Mouse (Mus musculus) neutrophil, adult 59 days (primary cell): ENCODE data around the gene Fcamr. TPM values are rescaled to one million over a fixed set of nuclear protein-coding genes. Genes with fewer than 3 reads are reported as not detected.

ENCODE experiments used
- total RNA-seq, 2 experiments: library from RNA; stranded (reverse); gene quantifications; 1 replicate in 1 of 2; 2 replicates in 1 of 2; pipeline ENCODE4 v1.2.4; 2023

Fcamr gene
- total RNA-seq, result not detected

DNA sequence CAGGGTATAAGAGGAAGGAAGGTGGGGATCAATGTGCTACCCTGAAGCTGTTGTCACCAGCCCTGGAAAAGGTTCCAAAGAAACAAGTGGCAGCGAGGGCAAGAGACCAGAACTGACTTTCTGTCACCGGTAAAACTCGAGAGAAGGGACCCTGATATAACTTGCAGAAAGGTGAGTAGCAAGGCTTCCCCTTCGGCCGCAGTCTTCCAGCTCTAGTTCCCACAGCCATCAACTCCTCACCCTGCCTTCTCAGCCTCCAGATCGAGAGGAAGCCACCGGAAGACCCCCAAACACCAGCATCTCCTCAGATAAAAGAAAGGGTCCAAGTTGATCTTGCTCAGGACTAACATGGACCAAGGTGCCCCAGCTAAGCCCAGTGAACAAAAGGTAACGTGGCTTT is at the start of gene Fcamr:
Fcamr (plus strand) TSS at position 301 of the 400 bp plus-strand sequence.

DNA sequence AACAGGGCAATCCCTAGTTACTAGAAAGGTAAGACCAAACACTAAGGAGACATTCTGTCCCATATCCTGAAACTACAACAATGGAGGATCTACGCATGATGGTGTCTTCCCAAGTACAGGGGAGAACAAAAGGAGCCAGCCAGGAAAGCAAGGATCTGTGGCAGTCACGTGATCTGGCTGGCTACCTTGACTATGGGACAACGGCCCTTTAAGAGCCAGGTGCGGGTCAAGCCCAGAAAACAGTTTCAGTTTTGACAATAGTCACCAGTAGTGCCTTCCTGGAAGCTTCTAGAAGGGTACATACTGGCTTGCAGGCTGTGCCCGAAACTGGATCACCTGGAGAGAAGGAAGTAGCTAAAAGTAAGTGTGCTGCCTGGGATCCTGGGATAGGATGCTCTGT is 25.7 kb downstream of the Fcamr start, which contains the start of gene Pigr:
Pigr (plus strand) TSS at position 237 of the 400 bp plus-strand sequence.

Other genes with a start within 250 kb of the Fcamr start
- gene Zp3r, start 171.3 kb upstream of the Fcamr start, total RNA-seq, result not detected
- not detected for gene C4bp, start 139.3 kb upstream of the Fcamr start, total RNA-seq
- not detected for gene Gm29427, start 85.1 kb upstream of the Fcamr start, total RNA-seq
- 1 to 10 TPM; 9.0 to 9.2 TPM for gene Yod1, start 83.6 kb upstream of the Fcamr start, total RNA-seq
- 10 to 100 TPM; 19.6 to 20.5 TPM for gene Pfkfb2, start 71.6 kb upstream of the Fcamr start, total RNA-seq
- gene AA986860, start 68.9 kb upstream of the Fcamr start, total RNA-seq, result under 1 TPM; 0.33 to 0.42 TPM
- gene Pigr, start 25.8 kb downstream of the Fcamr start, total RNA-seq, result not detected
- gene Fcmr, start 64.8 kb downstream of the Fcamr start, total RNA-seq, result 1 to 10 TPM; 3.4 to 5.2 TPM
- gene Il24, start 86.6 kb downstream of the Fcamr start, total RNA-seq, result not detected
- not detected for gene Il20, start 110.5 kb downstream of the Fcamr start, total RNA-seq
- gene Il19, start 139.2 kb downstream of the Fcamr start, total RNA-seq, result not detected
- gene Il10, start 218.9 kb downstream of the Fcamr start, total RNA-seq, result not detected